Mouse (Mus musculus): Measurements from ENCODE around the gene C1ql2.
A peak's percentile ranks its signal among the peaks of the same experiment; 100 is the strongest.

GRCm38 (mm10) chr1:120296936-120297335, 43.4 kb upstream of the C1ql2 start:
- TF ChIP-seq CTCF (IDR thresholded peaks at IDR 0.05) (peak; percentile 43), POLR2A (IDR thresholded peaks at IDR 0.05; ENCODE audit: insufficient read depth, low read depth, low read length) (no peak), EP300 (IDR thresholded peaks at IDR 0.05; ENCODE audit: insufficient read depth, low read depth, low read length) (no peak)
